8 mouse cellular contexts compared by ENCODE assay signal in genomic region chr6:5410697-5411391, GRCm38 (mm10). TPM values are rescaled to one million over a fixed set of nuclear protein-coding genes. Genes with fewer than 3 reads are reported as not detected.
DNase-seq lines count a peak whose midpoint lies in the region; ATAC-seq and TF ChIP-seq lines count a peak whose summit lies in the region.

No protein-coding gene starts in this region.

- peaks cover 2% of the 10 kb centered on the region; the same call in 1 of the 2 replicates for H3K27me3 ChIP-seq in E14TG2a.4 (ENCODE audit: insufficient read depth, low read length)
- no peaks in the 10 kb centered on the region for H3K27me3 ChIP-seq in heart, postnatal 0 days (ENCODE audit: control insufficient read depth, insufficient read depth, low read length)
- no peaks in the 10 kb centered on the region for H3K27me3 ChIP-seq in lung, postnatal 0 days (replicated peaks; ENCODE audit: insufficient read depth, low read length)

- no peak overlapping the region for H3K27ac ChIP-seq in heart, postnatal 0 days (ENCODE audit: low read depth)
- no peak overlapping the region for H3K27ac ChIP-seq in lung, postnatal 0 days (ENCODE audit: low read length)

- peak; percentile 82 for TF ChIP-seq CTCF in E14TG2a.4 (conservative IDR thresholded peaks at IDR 0.05; ENCODE audit: low read length)
- peak; percentile 98 for TF ChIP-seq CTCF in heart, postnatal 0 days (IDR thresholded peaks at IDR 0.05; ENCODE audit: low read depth)
- TF ChIP-seq CTCF in lung, postnatal 0 days (IDR thresholded peaks at IDR 0.05), result peak; percentile 98

- TF ChIP-seq EP300 in heart, postnatal 0 days (IDR thresholded peaks at IDR 0.05; ENCODE audit: low read depth), result no peak
- no peak for TF ChIP-seq EP300 in lung, postnatal 0 days (IDR thresholded peaks at IDR 0.05)

- DNase-seq in adrenal gland, postnatal 4 days (ENCODE audit: low spot score in 2 of 2), result peak; percentile 38 to 56
- DNase-seq in heart, postnatal 0 days (ENCODE audit: low spot score), result peak; percentile 82
- DNase-seq in kidney, postnatal 4 days, result peak; percentile 87 to 88
- DNase-seq in lung, postnatal 0 days (ENCODE audit: low spot score), result peak; percentile 90
- peak; percentile 79 for DNase-seq in retina, postnatal 1 day
- peak; percentile 61 for DNase-seq in urinary bladder, postnatal 10 days (ENCODE audit: low spot score)

- H3K4me1 ChIP-seq in E14TG2a.4 (replicated peaks; ENCODE audit: low read depth, low read length), result 0 out of 2 replicates have a peak, but pooled peaks cover 2% of the 10 kb centered on the region
- peaks cover 8% of the 10 kb centered on the region; the same call in 1 of the 2 replicates for H3K4me1 ChIP-seq in heart, postnatal 0 days (ENCODE audit: control insufficient read depth, insufficient read depth)
- H3K4me1 ChIP-seq in lung, postnatal 0 days (ENCODE audit: insufficient read depth, low read depth, low read length), result no peaks in the 10 kb centered on the region

- no peak overlapping the region for H3K9ac ChIP-seq in heart, postnatal 0 days (replicated peaks; ENCODE audit: low read depth, low read length)
- H3K9ac ChIP-seq in lung, postnatal 0 days (replicated peaks; ENCODE audit: low read depth), result no peak overlapping the region

- H3K9me3 ChIP-seq in E14TG2a.4 (ENCODE audit: low read length), result no peaks in the 10 kb centered on the region
- no peaks in the 10 kb centered on the region for H3K9me3 ChIP-seq in heart, postnatal 0 days (replicated peaks; ENCODE audit: control insufficient read depth, low read length)
- H3K9me3 ChIP-seq in lung, postnatal 0 days (ENCODE audit: low read length), result no peaks in the 10 kb centered on the region

- no peak overlapping the region for H3K4me2 ChIP-seq in heart, postnatal 0 days (ENCODE audit: low read depth, low read length)
- H3K4me2 ChIP-seq in lung, postnatal 0 days (replicated peaks; ENCODE audit: low read depth, low read length), result no peak overlapping the region

- H3K36me3 ChIP-seq in E14TG2a.4 (ENCODE audit: insufficient read depth, low read length), result no peaks in the 10 kb centered on the region
- no peaks in the 10 kb centered on the region for H3K36me3 ChIP-seq in heart, postnatal 0 days (replicated peaks; ENCODE audit: control insufficient read depth, insufficient read depth, low read length)
- no peaks in the 10 kb centered on the region for H3K36me3 ChIP-seq in lung, postnatal 0 days (ENCODE audit: insufficient read depth, low read length)

- WGBS in heart, postnatal 0 days, result 36% methylated on average over 6 of the region's 6 CpGs
- 40% methylated on average over 6 of the region's 6 CpGs for WGBS in lung, postnatal 0 days

- no peak overlapping the region for H3K4me3 ChIP-seq in E14TG2a.4 (replicated peaks; ENCODE audit: low read length)
- no peak overlapping the region for H3K4me3 ChIP-seq in heart, postnatal 0 days (ENCODE audit: low read depth, low read length)
- no peak overlapping the region for H3K4me3 ChIP-seq in lung, postnatal 0 days (ENCODE audit: low read depth, low read length)

- ATAC-seq in erythroblast, adult 5-6 weeks (replicated peaks; ENCODE audit: low FRiP score, poor library complexity, severe bottlenecking), result peak; percentile 80
- peak; percentile 82 for ATAC-seq in heart, postnatal 0 days (ENCODE audit: insufficient read depth, low read depth)
- peak; percentile 91 for ATAC-seq in lung, postnatal 0 days

RNA-seq across cellular contexts. Expression of gene Asb4, which starts 27.7 kb away (rescaled TPM):
- total RNA-seq in adrenal gland, postnatal 4 days (2021), result 10 to 100 TPM; 12.2 to 12.4 TPM
- total RNA-seq in erythroblast, adult 5-6 weeks (2015; ENCODE audit: low replicate concordance), result not detected in 2 replicates
- not detected in 2 replicates for total RNA-seq in erythroblast, adult 5-6 weeks (2017; ENCODE audit: low replicate concordance)
- 6.5 and 9.0 TPM in 2 replicates for total RNA-seq in heart, postnatal 0 days (2014; rRNA removed; ENCODE audit: low replicate concordance)
- polyA plus RNA-seq in heart, postnatal 0 days (2015; fragmentation: Nextera tagmentation; extraction: Ambion mirVana), result 10.6 and 12.9 TPM in 2 replicates
- polyA plus RNA-seq in lung, postnatal 0 days (2015; fragmentation: Nextera tagmentation; extraction: Ambion mirVana), result 2.1 and 2.2 TPM in 2 replicates
